Mouse (Mus musculus): ENCODE results near the gene Plekhh2. TPM values are rescaled to one million over a fixed set of nuclear protein-coding genes. Genes with fewer than 3 reads are reported as not detected.
"Not testable (repeated sequence)": the region's sequence is repeated elsewhere in the genome, so short reads cannot be mapped to it uniquely, and the experiment has no call there.

Plekhh2 gene
- total and polyA plus RNA-seq, 3 experiments: 0.04 TPM; not detected in 2

DNA sequence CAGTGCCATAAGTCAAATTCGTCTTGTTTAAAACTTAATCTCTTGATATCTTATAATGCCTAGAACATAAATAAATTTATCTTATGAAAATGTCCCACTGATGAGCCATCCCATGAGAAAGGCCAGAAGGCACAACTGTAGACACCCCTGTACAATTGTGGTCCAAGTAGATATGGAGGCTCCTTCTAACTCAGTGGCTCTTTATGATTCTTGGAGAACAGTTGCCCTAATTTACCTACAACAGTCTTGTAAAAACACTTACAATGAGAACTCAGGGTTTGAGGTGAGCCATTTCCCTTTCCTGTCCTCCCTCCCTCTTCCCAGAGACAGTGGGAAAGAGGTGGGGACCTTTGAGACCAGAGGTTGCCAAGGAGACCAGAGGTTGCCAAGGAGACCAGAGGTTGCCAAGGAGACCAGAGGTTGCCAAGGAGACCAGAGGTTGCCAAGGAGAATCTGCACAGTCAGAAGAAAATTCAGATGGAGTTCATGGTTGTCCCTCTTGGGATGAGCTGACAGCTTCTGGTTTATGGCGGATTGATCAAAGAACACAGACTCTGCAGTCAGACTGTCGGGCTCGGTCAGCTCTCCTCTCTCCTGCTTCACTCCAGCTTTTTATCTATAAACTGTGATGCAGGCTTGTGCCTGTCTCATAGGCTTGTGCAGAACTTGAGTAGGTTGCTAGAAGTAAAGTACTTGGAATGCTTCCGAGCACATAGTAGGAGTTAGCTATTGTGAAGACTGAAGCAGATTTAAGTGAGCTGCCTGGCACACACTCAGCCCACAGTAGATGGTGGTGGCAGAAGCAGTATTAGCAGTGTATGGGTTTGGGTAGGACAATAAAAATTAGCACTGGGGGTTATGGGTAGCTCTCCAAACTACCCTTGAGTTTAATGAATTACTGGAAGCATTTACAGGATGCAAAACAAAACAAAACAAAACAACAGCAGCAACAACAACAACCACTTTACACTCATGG lies 39.5 kb downstream of the Plekhh2 start:
- Histone ChIP-seq H3K36me3 (ENCODE audit: control insufficient read depth in 1 of 2, insufficient read depth in 2 of 2, low read length in 2 of 2) (no peaks in the 10 kb centered on the region), H3K9ac (ENCODE audit: control insufficient read depth, low read depth, low read length, poor library complexity, severe bottlenecking) (no peak overlapping the region), H3K4me3 (ENCODE audit: control insufficient read depth in 1 of 2, insufficient read depth in 1 of 2, low read depth in 2 of 2, low read length in 2 of 2) (no peak overlapping the region), H3K27me3 (ENCODE audit: control insufficient read depth in 1 of 2, insufficient read depth in 2 of 2, low read length in 2 of 2) (no peaks in the 10 kb centered on the region), H3K27ac (ENCODE audit: control insufficient read depth, low read depth, low read length) (no peak overlapping the region), H3K4me1 (ENCODE audit: control insufficient read depth in 1 of 2, insufficient read depth in 2 of 2, low read length in 2 of 2) (no peaks in the 10 kb centered on the region), H3K79me2 (ENCODE audit: control insufficient read depth, insufficient read depth, low read length, poor library complexity) (no peaks in the 10 kb centered on the region), H3K9me3 (replicated peaks; ENCODE audit: insufficient read depth, low read length) (no peaks in the 10 kb centered on the region)
- no peak for TF ChIP-seq ZNF384 (IDR thresholded peaks at IDR 0.05; ENCODE audit: low read depth, low read length)
- no peak for TF ChIP-seq ZKSCAN1 (IDR thresholded peaks at IDR 0.05; ENCODE audit: low read depth, low read length)
- no peak for TF ChIP-seq GABPA (IDR thresholded peaks at IDR 0.05; ENCODE audit: low read depth, low read length)
- no peak for TF ChIP-seq GATA1 (IDR thresholded peaks at IDR 0.05; ENCODE audit: low read depth, low read length)
- TF ChIP-seq NELFE (IDR thresholded peaks at IDR 0.05; ENCODE audit: low read depth, low read length): no peak
- no peak for TF ChIP-seq ETS1 (IDR thresholded peaks at IDR 0.05; ENCODE audit: low read depth, low read length)
- no peak for TF ChIP-seq MYC (IDR thresholded peaks at IDR 0.05; ENCODE audit: low read depth, low read length)
- TF ChIP-seq BHLHE40 (IDR thresholded peaks at IDR 0.05; ENCODE audit: borderline replicate concordance, low read depth, low read length): no peak
- no peak for DNase-seq (ENCODE audit: low read depth, low spot score)

DNA sequence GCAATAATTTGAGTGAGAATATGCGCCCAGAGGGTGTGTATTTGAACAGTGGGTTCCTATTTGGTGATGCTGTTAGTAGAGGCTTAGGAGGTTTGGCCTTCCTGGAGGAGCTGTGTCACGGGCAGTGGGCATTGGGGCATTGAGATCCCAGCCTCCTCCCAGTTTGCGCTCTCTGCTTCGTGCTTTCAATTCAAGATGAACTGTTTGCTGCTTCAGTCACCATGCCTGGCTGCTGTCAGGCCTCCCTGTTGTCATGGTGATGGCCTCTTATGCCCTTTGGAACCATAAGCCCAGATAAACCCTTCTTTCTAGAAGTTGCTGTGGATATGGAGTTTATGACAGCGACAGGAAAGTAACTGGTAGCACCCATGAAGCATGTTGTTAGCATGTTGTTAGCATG lies 40.5 kb downstream of the Plekhh2 start:
- DNase-seq (ENCODE audit: low read depth, low spot score): no peak
- Histone ChIP-seq H3K36me3 (ENCODE audit: control insufficient read depth in 1 of 2, insufficient read depth in 2 of 2, low read length in 2 of 2) (no peaks in the 10 kb centered on the region), H3K4me1 (ENCODE audit: control insufficient read depth in 1 of 2, insufficient read depth in 2 of 2, low read length in 2 of 2) (no peaks in the 10 kb centered on the region), H3K79me2 (ENCODE audit: control insufficient read depth, insufficient read depth, low read length, poor library complexity) (no peaks in the 10 kb centered on the region), H3K27ac (ENCODE audit: control insufficient read depth, low read depth, low read length) (no peak overlapping the region), H3K27me3 (ENCODE audit: control insufficient read depth in 1 of 2, insufficient read depth in 2 of 2, low read length in 2 of 2) (no peaks in the 10 kb centered on the region), H3K4me3 (ENCODE audit: control insufficient read depth in 1 of 2, insufficient read depth in 1 of 2, low read depth in 2 of 2, low read length in 2 of 2) (no peak overlapping the region), H3K9me3 (replicated peaks; ENCODE audit: insufficient read depth, low read length) (no peaks in the 10 kb centered on the region), H3K9ac (ENCODE audit: control insufficient read depth, low read depth, low read length, poor library complexity, severe bottlenecking) (no peak overlapping the region)
- TF ChIP-seq UBTF (IDR thresholded peaks at IDR 0.05; ENCODE audit: borderline replicate concordance, insufficient read depth, low read depth, low read length): no peak
- no peak for TF ChIP-seq E2F4 (IDR thresholded peaks at IDR 0.05; ENCODE audit: borderline replicate concordance, low read depth, low read length)
- TF ChIP-seq MYB (IDR thresholded peaks at IDR 0.05; ENCODE audit: low read depth, low read length): no peak
- no peak for TF ChIP-seq MAZ (IDR thresholded peaks at IDR 0.05; ENCODE audit: low read depth, low read length)
- no peak for TF ChIP-seq POLR2AphosphoS5 (IDR thresholded peaks at IDR 0.05; ENCODE audit: borderline replicate concordance, low read depth, low read length)
- no peak for TF ChIP-seq TCF12 (IDR thresholded peaks at IDR 0.05; ENCODE audit: low read depth, low read length)
- no peak for TF ChIP-seq SIN3A (IDR thresholded peaks at IDR 0.05; ENCODE audit: low read length)
- no peak for TF ChIP-seq GABPA (IDR thresholded peaks at IDR 0.05; ENCODE audit: low read depth, low read length)
- TF ChIP-seq CHD2 (IDR thresholded peaks at IDR 0.05; ENCODE audit: low read length): no peak
- TF ChIP-seq MAX (IDR thresholded peaks at IDR 0.05; ENCODE audit: low read length): no peak
- no peak for TF ChIP-seq POLR2AphosphoS2 (IDR thresholded peaks at IDR 0.05; ENCODE audit: low read length)
- TF ChIP-seq ZC3H11A (IDR thresholded peaks at IDR 0.05; ENCODE audit: low read depth, low read length): no peak
- TF ChIP-seq ZKSCAN1 (IDR thresholded peaks at IDR 0.05; ENCODE audit: low read depth, low read length): no peak
- no peak for TF ChIP-seq USF1 (IDR thresholded peaks at IDR 0.05; ENCODE audit: low read depth, low read length)
- no peak for TF ChIP-seq MYC (IDR thresholded peaks at IDR 0.05; ENCODE audit: low read depth, low read length)
- TF ChIP-seq HCFC1 (IDR thresholded peaks at IDR 0.05; ENCODE audit: low read depth, low read length): no peak
- no peak for TF ChIP-seq RCOR1 (IDR thresholded peaks at IDR 0.05; ENCODE audit: low read depth, low read length)

DNA sequence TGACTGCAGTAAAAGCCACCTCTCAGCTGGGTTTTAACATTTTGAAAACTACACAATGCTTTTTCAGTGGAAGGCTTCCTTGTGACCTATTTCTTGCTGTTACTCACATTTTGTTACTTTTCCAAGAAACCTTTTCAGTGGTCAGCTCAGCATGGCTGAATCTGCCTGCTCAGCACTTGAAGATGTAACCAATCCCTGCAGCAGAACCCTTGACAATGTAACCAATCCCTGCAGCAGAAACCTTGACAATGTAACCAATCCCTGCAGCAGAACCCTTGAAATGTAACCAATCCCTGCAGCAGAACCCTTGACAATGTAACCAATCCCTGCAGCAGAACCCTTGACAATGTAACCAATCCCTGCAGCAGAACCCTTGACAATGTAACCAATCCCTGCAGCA lies 52.6 kb downstream of the Plekhh2 start:
- H3K9me3 ChIP-seq (replicated peaks; ENCODE audit: insufficient read depth, low read length); H3K4me3 ChIP-seq (ENCODE audit: control insufficient read depth in 1 of 2, insufficient read depth in 1 of 2, low read depth in 2 of 2, low read length in 2 of 2); H3K36me3 ChIP-seq (ENCODE audit: control insufficient read depth in 1 of 2, insufficient read depth in 2 of 2, low read length in 2 of 2); H3K27ac ChIP-seq (ENCODE audit: control insufficient read depth, low read depth, low read length); H3K79me2 ChIP-seq (ENCODE audit: control insufficient read depth, insufficient read depth, low read length, poor library complexity); H3K4me1 ChIP-seq (ENCODE audit: control insufficient read depth in 1 of 2, insufficient read depth in 2 of 2, low read length in 2 of 2); DNase-seq (ENCODE audit: low read depth, low spot score); H3K27me3 ChIP-seq (ENCODE audit: control insufficient read depth in 1 of 2, insufficient read depth in 2 of 2, low read length in 2 of 2); H3K9ac ChIP-seq (ENCODE audit: control insufficient read depth, low read depth, low read length, poor library complexity, severe bottlenecking): not testable (repeated sequence)

All from MEL (cell line).